Mouse (Mus musculus) megakaryocyte, embryonic 14.5 days (primary cell): ENCODE measurements around the gene Ung.

ENCODE experiments used
- FLI1 ChIP-seq: IDR thresholded peaks from 2 replicates; pipeline ENCODE4 v1.6.1; 2012; ENCODE audit warnings: low read length, inconsistent platforms, mixed read lengths
- GATA1 ChIP-seq: IDR thresholded peaks from 3 replicates; pipeline ENCODE4 v1.6.1; 2012; ENCODE audit warnings: mixed read lengths, low read length, inconsistent platforms, borderline replicate concordance

DNA sequence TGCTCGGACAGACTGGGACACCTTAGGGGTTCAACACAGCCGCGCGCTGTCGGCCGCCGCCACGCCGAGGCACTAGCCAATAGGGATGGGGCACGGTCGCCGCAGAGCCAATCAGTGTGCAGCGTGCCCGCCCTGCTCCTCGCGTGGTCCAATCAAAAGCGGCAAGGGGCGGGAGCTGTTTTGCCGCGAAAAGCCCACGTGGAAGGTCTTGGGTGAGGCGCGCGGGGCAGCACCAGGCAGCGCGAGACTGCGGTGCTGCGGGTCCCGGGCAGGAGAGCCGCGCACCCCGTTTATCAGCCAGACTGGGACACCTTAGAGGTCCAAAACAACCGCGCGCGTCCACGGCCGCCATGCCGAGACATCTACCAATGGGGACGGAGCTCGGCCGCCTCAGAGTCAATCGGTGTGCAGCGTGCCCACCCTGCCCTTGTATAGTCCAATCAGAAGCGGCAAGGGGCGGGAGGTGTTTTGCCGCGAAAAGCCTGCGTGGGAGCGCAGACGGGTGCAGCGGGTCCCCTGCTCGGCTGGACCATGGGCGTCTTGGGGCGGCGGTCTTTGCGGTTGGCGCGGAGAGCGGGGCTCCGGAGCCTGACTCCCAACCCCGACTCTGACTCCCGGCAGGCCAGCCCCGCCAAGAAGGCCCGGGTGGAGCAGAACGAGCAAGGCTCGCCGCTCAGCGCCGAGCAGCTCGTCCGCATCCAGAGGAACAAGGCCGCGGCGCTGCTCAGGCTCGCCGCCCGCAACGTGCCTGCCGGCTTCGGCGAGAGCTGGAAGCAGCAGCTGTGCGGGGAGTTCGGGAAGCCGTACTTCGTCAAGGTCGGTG lies 723 bp downstream of the Ung start:
- TF ChIP-seq GATA1 (no peak), FLI1 (no peak)
